Mouse (Mus musculus) embryonic fibroblast, embryonic 13.5 days (primary cell): Measurements from ENCODE around the gene Atoh7. TPM values are rescaled to one million over a fixed set of nuclear protein-coding genes. Genes with fewer than 3 reads are reported as not detected.

ENCODE experiments used
- H3K27ac ChIP-seq: 2 replicates; pipeline ENCODE4 v1.5.1; 2012; ENCODE audit warnings: low read length, control low read depth, inconsistent platforms; ENCODE audit not compliant: insufficient read depth
- H3K4me1 ChIP-seq: 2 replicates; pipeline ENCODE4 v1.6.1; 2011; ENCODE audit warnings: low read length; ENCODE audit not compliant: control insufficient read depth, insufficient read depth
- H3K4me3 ChIP-seq: 2 replicates; pipeline ENCODE4 v1.5.1; 2011; ENCODE audit warnings: mild to moderate bottlenecking, control low read depth, low read length; ENCODE audit not compliant: insufficient read depth
- CTCF ChIP-seq: IDR thresholded peaks from 2 replicates; pipeline ENCODE4 v1.5.1; 2011; ENCODE audit warnings: mild to moderate bottlenecking, control low read depth, low read length, moderate library complexity, borderline replicate concordance; ENCODE audit not compliant: insufficient read depth
- POLR2A ChIP-seq: IDR thresholded peaks from 2 replicates; pipeline ENCODE4 v1.6.1; 2011; ENCODE audit warnings: low read depth, mild to moderate bottlenecking, control low read depth, low read length, moderate library complexity
- polyA plus RNA-seq: library from polyadenylated mRNA; stranded (reverse); fragments of >200 nt; gene quantifications from 2 replicates; pipeline ENCODE4 v1.2.4, GENCODE M21; 2011; ENCODE audit warnings: low read depth; ENCODE audit not compliant: missing spikeins, insufficient read length

Gene Atoh7
- polyA plus RNA-seq, 1 experiment, result not detected

DNA sequence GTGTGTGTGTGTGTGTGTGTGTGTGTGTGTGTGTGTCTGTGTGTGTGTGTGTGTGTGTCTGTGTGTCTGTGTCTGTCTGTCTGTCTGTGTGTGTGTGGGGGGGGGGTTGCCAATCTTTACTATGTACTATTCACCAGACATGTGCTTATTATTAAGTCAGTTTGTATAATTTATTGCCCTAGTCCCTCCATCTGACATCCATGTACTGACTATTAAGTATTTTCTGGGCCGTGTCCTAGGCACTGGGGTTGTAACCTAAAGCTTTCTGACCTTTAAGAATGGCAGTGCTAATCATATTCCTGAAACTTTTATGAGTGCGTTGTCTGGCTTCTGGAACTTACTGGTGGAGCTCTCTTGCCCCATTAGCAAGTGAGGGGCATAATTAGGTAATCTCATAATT lies 2.7 kb upstream of the Atoh7 start:
- H3K27ac ChIP-seq, result no peak overlapping the region
- no peaks in the 10 kb centered on the region for H3K4me1 ChIP-seq
- no peak for TF ChIP-seq POLR2A
- no peak for TF ChIP-seq CTCF
- H3K4me3 ChIP-seq, result no peak overlapping the region

DNA sequence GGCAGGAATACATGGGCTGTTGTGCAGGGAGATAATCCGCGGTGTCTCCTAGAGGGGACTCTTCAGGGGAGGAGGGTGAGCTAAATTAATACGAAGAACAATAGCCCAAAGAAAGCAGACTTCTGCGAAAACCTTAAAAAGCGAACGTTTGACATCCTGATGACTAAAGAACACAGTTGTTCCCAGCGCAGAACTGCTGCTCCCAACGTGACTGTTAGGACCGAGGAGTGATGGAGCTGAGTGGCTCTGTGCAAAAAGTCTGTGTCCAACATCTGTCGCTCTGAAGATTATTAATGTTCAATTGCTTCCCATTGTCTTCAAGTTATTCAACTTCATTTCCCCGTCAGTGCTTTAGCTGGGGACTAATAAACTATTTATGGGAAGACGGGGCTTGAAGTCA lies 1.3 kb upstream of the Atoh7 start:
- TF ChIP-seq POLR2A (no peak), CTCF (no peak)
- Histone ChIP-seq H3K27ac (no peak overlapping the region), H3K4me3 (no peak overlapping the region), H3K4me1 (no peaks in the 10 kb centered on the region)

DNA sequence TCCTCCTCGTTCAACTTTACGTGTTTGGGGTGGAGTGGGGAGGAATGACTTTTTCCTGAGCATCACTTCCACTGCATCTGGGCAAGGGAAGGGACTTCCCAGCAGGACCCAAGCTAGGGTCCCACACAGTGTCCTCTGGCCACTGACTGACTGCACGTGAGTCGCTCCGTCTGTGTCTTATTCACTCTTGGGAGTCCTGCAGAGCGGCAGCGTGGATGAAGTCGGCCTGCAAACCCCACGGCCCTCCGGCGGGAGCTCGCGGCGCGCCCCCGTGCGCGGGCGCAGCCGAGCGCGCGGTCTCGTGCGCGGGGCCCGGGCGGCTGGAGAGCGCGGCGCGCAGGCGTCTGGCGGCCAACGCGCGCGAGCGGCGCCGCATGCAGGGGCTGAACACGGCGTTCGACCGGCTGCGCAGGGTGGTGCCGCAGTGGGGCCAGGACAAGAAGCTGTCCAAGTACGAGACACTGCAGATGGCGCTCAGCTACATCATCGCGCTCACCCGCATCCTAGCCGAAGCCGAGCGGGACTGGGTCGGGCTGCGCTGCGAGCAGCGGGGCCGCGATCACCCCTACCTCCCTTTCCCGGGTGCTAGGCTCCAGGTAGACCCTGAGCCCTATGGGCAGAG lies 601 bp downstream of the Atoh7 start:
- no peaks in the 10 kb centered on the region for H3K4me1 ChIP-seq
- H3K4me3 ChIP-seq, result peak overlapping the region; percentile 32
- TF ChIP-seq POLR2A, result no peak
- TF ChIP-seq CTCF, result no peak
- no peak overlapping the region for H3K27ac ChIP-seq

- no peaks in the 10 kb centered on the region for H3K4me1 ChIP-seq
- H3K27ac ChIP-seq, result no peak overlapping the region
- TF ChIP-seq POLR2A (no peak), CTCF (no peak)
- H3K4me3 ChIP-seq, result peak overlapping the region; percentile 23
These were observed 1.2 kb downstream of the Atoh7 start for GRCm38 (mm10) chr10:63100657-63101056.

DNA sequence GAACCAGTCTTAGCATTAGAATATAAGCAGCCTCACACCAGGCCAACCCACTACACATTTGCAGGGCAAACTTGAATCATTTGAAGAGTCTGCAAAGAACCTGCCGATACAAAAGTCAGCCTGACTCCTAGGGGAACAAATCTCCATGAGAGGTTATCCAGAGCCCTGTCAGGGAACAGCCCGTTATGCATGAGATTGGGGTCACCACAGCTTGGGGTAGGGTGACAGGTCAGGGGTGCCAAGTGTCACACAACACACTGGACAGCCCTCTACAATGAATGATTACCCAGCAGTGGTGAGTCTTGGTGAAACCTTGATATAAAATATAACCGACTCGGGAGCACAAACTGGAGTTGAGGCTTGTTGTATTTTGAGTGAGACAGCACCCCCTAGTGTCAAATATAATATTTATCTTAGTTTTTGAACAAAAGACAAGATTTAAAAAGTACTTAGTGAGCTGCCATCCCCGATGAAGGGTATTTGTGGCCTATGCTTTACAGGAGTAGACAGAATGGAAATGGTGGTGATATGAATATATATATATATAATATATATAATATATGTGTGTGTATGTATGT lies 13.7 kb downstream of the Atoh7 start:
- Histone ChIP-seq H3K4me3 (no peak overlapping the region), H3K27ac (no peak overlapping the region), H3K4me1 (no peaks in the 10 kb centered on the region)
- TF ChIP-seq POLR2A (no peak), CTCF (no peak)

GRCm38 (mm10) chr10:63113716-63114360 lies 14.4 kb downstream of the Atoh7 start:
- TF ChIP-seq POLR2A (no peak), CTCF (no peak)
- H3K4me3 ChIP-seq, result no peak overlapping the region

GRCm38 (mm10) chr10:63115881-63116280 lies 16.4 kb downstream of the Atoh7 start:
- H3K27ac ChIP-seq, result no peak overlapping the region
- H3K4me1 ChIP-seq, result no peaks in the 10 kb centered on the region
- no peak overlapping the region for H3K4me3 ChIP-seq
- TF ChIP-seq POLR2A, result no peak
- TF ChIP-seq CTCF, result no peak

More at GRCm38 (mm10) chr10:63113716-63114360, 14.4 kb downstream of the Atoh7 start:
- H3K27ac ChIP-seq, result no peak overlapping the region
- no peaks in the 10 kb centered on the region for H3K4me1 ChIP-seq

DNA sequence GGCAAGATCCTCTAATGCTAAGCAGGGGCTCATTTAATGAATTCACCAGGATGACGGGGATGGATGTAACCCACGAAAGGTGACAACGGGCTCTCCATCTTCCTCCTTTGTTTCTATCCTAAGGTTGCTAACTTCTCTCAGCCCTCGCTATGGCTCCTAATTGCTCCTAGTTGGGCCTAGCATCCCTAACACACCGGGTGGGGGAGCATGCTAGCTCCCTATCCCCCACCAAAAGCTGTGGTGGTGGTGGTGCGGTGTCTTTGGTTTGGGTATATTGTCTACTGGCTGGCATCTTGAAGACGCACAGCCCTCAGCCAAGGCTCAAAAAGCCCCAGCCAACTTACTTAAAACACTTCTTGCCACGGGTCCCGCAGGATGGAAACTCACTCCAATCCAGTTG lies 16.9 kb downstream of the Atoh7 start:
- Histone ChIP-seq H3K4me1 (no peaks in the 10 kb centered on the region), H3K4me3 (no peak overlapping the region), H3K27ac (no peak overlapping the region)
- TF ChIP-seq POLR2A (no peak), CTCF (no peak)

DNA sequence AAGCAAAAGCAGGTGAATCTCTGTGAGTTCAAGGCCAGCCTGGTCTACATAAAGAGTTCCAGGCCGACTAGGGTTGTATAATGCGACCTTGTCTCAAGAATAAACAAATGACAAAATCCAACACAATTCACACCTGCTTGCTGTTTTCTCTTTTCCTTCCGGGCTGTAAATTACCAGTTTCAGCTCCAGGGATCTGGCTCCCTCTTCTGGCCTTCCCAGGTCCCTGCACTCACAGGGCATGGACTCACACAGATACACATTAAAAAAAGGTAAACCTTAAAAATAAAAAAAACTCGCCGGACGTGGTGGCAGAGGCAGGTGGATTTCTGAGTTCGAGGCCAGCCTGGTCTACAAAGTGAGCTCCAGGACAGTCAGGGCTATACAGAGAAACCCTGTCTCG lies 18.1 kb downstream of the Atoh7 start:
- no peak overlapping the region for H3K27ac ChIP-seq
- no peak for TF ChIP-seq POLR2A
- no peak for TF ChIP-seq CTCF

DNA sequence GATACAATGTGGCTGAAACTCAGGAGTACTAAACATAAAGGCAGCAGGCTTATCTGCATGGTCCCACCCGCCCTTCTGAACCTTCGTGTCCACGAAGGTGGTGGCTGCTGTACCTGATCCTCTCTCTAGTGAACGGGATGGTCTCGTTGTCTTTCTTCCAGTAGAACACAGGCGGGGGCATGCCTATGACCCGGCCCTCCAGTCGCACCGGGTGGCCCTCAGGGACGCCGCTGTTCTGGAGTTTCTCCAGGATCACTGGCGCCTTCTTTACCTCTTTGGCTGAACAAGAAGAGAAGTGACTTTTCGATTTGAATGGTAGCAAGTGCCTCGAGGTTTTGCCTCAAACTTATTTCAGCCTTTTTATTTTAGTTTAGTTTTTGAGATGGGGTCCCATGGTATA lies 20.5 kb downstream of the Atoh7 start:
- TF ChIP-seq CTCF (no peak), POLR2A (no peak)
- H3K4me1 ChIP-seq, result no peaks in the 10 kb centered on the region
- no peak overlapping the region for H3K4me3 ChIP-seq
- no peak overlapping the region for H3K27ac ChIP-seq

More for the DNA sequence above, 18.1 kb downstream of the Atoh7 start:
- no peaks in the 10 kb centered on the region for H3K4me1 ChIP-seq
- H3K4me3 ChIP-seq, result no peak overlapping the region
